Mouse (Mus musculus): ENCODE measurements around the gene Syt2.

DNA sequence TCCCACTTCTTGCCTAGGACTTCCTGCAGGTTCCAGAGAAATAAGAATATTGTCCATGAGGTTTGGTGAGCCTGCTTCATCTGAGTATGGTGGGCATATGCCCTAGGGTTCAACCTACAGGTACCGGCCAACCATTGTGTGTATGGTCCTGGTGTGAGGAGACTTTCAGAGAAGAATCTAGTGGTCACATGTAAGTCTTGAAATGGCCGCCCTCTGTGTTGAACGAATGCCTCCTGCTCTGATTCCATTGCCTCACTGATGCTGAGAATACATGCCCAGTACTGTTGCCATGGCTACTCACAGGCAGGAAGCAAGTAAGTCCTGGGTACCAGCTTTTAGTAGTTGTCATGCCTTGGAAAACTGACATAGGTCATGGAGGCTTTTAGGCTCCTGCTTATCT, 10.2 kb upstream of the Syt2 start:
- TF ChIP-seq CTCF (conservative IDR thresholded peaks at IDR 0.05; ENCODE audit: low read length) (no peak), NANOG (IDR thresholded peaks at IDR 0.05; ENCODE audit: borderline replicate concordance, low read length) (no peak)
